Mouse (Mus musculus): ENCODE results near the gene Vstm2a. TPM values are rescaled to one million over a fixed set of nuclear protein-coding genes. Genes with fewer than 3 reads are reported as not detected.

The Vstm2a gene
- polyA plus RNA-seq, 1 experiment from 2014 or later: not detected

- 56% methylated on average over 1 of the region's 1 CpGs for WGBS (ENCODE audit: insufficient replicate concordance)
- Histone ChIP-seq H3K4me2 (ENCODE audit: low read depth, low read length) (no peak overlapping the region), H3K27ac (ENCODE audit: low read depth) (no peak overlapping the region), H3K27me3 (ENCODE audit: insufficient read depth, low read length) (no peaks in the 10 kb centered on the region), H3K4me3 (ENCODE audit: low read depth, low read length) (no peak overlapping the region), H3K9ac (replicated peaks) (no peak overlapping the region), H3K9me3 (ENCODE audit: low read length) (no peaks in the 10 kb centered on the region), H3K4me1 (ENCODE audit: insufficient read depth) (no peaks in the 10 kb centered on the region), H3K36me3 (replicated peaks; ENCODE audit: insufficient read depth, low read length) (no peaks in the 10 kb centered on the region)
- TF ChIP-seq CTCF (IDR thresholded peaks at IDR 0.05; ENCODE audit: low read depth) (no peak), EP300 (IDR thresholded peaks at IDR 0.05; ENCODE audit: low read depth) (no peak)
- DNase-seq (no peak), ATAC-seq (no peak)
Observed at GRCm38 (mm10) chr11:16411736-16412135, 154.2 kb downstream of the Vstm2a start.

- no peak overlapping the region for H3K27ac ChIP-seq (ENCODE audit: low read depth)
- no peak overlapping the region for H3K9ac ChIP-seq (replicated peaks)
- H3K27me3 ChIP-seq (ENCODE audit: insufficient read depth, low read length): no peaks in the 10 kb centered on the region
- H3K4me3 ChIP-seq (ENCODE audit: low read depth, low read length): no peak overlapping the region
- peak; percentile 69 for TF ChIP-seq CTCF (IDR thresholded peaks at IDR 0.05; ENCODE audit: low read depth)
- TF ChIP-seq EP300 (IDR thresholded peaks at IDR 0.05; ENCODE audit: low read depth): no peak
- H3K4me2 ChIP-seq (ENCODE audit: low read depth, low read length): no peak overlapping the region
- H3K9me3 ChIP-seq (ENCODE audit: low read length): no peaks in the 10 kb centered on the region
- no peak for DNase-seq
- H3K4me1 ChIP-seq (ENCODE audit: insufficient read depth): no peaks in the 10 kb centered on the region
- 29% methylated on average over 4 of the region's 4 CpGs for WGBS (ENCODE audit: insufficient replicate concordance)
- H3K36me3 ChIP-seq (replicated peaks; ENCODE audit: insufficient read depth, low read length): no peaks in the 10 kb centered on the region
- no peak for ATAC-seq
Observed at GRCm38 (mm10) chr11:16412609-16413008, 155.1 kb downstream of the Vstm2a start.

- ATAC-seq: no peak
- Histone ChIP-seq H3K9ac (replicated peaks) (no peak overlapping the region), H3K9me3 (ENCODE audit: low read length) (no peaks in the 10 kb centered on the region), H3K36me3 (replicated peaks; ENCODE audit: insufficient read depth, low read length) (no peaks in the 10 kb centered on the region), H3K4me1 (ENCODE audit: insufficient read depth) (no peaks in the 10 kb centered on the region), H3K27me3 (ENCODE audit: insufficient read depth, low read length) (no peaks in the 10 kb centered on the region), H3K4me2 (ENCODE audit: low read depth, low read length) (no peak overlapping the region), H3K27ac (ENCODE audit: low read depth) (no peak overlapping the region), H3K4me3 (ENCODE audit: low read depth, low read length) (no peak overlapping the region)
- TF ChIP-seq EP300 (IDR thresholded peaks at IDR 0.05; ENCODE audit: low read depth) (no peak), CTCF (IDR thresholded peaks at IDR 0.05; ENCODE audit: low read depth) (no peak)
- DNase-seq: no peak
- WGBS (ENCODE audit: insufficient replicate concordance): 30% methylated on average over 1 of the region's 1 CpGs
Observed at GRCm38 (mm10) chr11:16413077-16413644, 155.6 kb downstream of the Vstm2a start.

GRCm38 (mm10) chr11:16439548-16440251 is 182.2 kb downstream of the Vstm2a start:
- H3K36me3 ChIP-seq (replicated peaks; ENCODE audit: insufficient read depth, low read length): no peaks in the 10 kb centered on the region
- H3K9me3 ChIP-seq (ENCODE audit: low read length): no peaks in the 10 kb centered on the region
- DNase-seq: no peak
- no peaks in the 10 kb centered on the region for H3K27me3 ChIP-seq (ENCODE audit: insufficient read depth, low read length)
- H3K27ac ChIP-seq (ENCODE audit: low read depth): no peak overlapping the region
- ATAC-seq: no peak
- H3K4me2 ChIP-seq (ENCODE audit: low read depth, low read length): no peak overlapping the region
- H3K4me3 ChIP-seq (ENCODE audit: low read depth, low read length): no peak overlapping the region
- no peaks in the 10 kb centered on the region for H3K4me1 ChIP-seq (ENCODE audit: insufficient read depth)
- no peak overlapping the region for H3K9ac ChIP-seq (replicated peaks)
- 74% methylated on average over 7 of the region's 7 CpGs for WGBS (ENCODE audit: insufficient replicate concordance)
- TF ChIP-seq EP300 (IDR thresholded peaks at IDR 0.05; ENCODE audit: low read depth): no peak
- TF ChIP-seq CTCF (IDR thresholded peaks at IDR 0.05; ENCODE audit: low read depth): no peak

Measured in liver, postnatal 0 days (tissue).